Mouse (Mus musculus) layer of hippocampus, postnatal 14 days (tissue): ENCODE measurements around the gene Slc17a7. TPM values are rescaled to one million over a fixed set of nuclear protein-coding genes. Genes with fewer than 3 reads are reported as not detected.
"Not testable (repeated sequence)": the region's sequence is repeated elsewhere in the genome, so short reads cannot be mapped to it uniquely, and the experiment has no call there.

Experiments
- DNase-seq, 2 experiments: peaks; one replicate each; pipeline ENCODE4 v3.0.0; 2021 to 2022; ENCODE audit warnings: low spot score in 2 of 2, mixed read lengths in 1 of 2
- long read RNA-seq, 2 experiments: library from polyadenylated mRNA; stranded (forward); transcript quantifications; one replicate each; pipeline ENCODE4 v2.0.0; 2021
- total RNA-seq, 2 experiments: library from RNA; stranded (reverse); gene quantifications; 2 replicates each; pipeline ENCODE4 v1.2.3; 2021

Slc17a7 gene
- 1,000 to 10,000 TPM; 1,582 to 1,636 TPM for total RNA-seq
- long read RNA-seq, experiment 1, transcript Slc17a7-201 (12 exons, 2,915 nt) = major isoform, 895 of 1,105 reads
- long read RNA-seq, experiment 1, transcript Slc17a7-204 (10 exons, 2,722 nt) = minor isoform, 13 of 1,105 reads
- long read RNA-seq, experiment 1, partial matches to known transcripts = 139 of 1,105 reads
- long read RNA-seq, experiment 1, other reads (novel, unspliced or antisense) = 56 of 1,105 reads
- long read RNA-seq, experiment 2, transcript Slc17a7-201 (12 exons, 2,915 nt) = major isoform, 1,020 of 1,321 reads
- long read RNA-seq, experiment 2, transcript Slc17a7-204 (10 exons, 2,722 nt) = minor isoform, 18 of 1,321 reads
- long read RNA-seq, experiment 2, partial matches to known transcripts = 210 of 1,321 reads
- long read RNA-seq, experiment 2, other reads (novel, unspliced or antisense) = 72 of 1,321 reads

GRCm38 (mm10) chr7:45163735-45164490 is at the start of gene Slc17a7:
Gene Slc17a7 (plus strand): TSS chr7:45163949.
- DNase-seq = no peak

DNA sequence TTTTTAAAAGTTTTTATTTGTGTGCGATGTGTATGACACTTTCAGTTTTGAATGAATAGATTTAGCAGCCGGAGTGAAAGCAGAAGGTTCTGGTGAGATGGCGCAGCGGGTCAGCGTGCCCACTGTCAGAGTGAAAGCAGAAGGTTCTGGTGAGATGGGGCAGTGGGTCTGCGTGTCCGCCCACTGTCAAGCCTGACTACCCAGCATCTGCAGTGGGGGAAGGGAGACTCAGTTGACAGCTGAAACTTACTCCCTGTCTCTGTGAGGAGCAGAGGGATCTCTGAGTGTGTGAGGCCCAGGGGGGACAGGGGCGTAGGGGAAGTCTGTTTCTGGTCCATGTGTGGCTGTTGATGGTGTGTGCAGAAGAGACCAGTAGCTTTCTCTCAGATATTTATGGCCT is 46.2 kb upstream of the Slc17a7 start:
- DNase-seq = no peak

DNA sequence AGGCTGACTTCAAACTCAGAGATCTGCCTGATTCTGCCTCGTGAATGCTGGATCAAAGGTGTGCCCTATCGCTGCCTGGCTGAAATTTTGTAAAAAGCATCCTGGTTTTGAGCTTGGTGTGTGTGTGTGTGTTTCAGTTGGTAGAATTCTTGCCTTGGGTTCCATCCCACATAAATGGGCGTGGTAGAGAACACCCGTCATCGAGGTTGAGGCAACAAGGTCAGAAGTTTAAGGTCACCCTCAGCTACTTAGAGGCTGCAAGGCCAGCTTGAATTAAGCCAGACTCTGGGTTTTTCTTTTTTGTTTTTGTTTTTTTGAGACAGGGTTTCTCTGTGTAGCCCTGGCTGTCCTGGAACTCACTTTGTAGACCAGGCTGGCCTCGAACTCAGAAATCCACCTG is 45.4 kb upstream of the Slc17a7 start:
- no peak for DNase-seq

- DNase-seq = no peak
Measured at GRCm38 (mm10) chr7:45119780-45120709, 43.7 kb upstream of the Slc17a7 start.

DNA sequence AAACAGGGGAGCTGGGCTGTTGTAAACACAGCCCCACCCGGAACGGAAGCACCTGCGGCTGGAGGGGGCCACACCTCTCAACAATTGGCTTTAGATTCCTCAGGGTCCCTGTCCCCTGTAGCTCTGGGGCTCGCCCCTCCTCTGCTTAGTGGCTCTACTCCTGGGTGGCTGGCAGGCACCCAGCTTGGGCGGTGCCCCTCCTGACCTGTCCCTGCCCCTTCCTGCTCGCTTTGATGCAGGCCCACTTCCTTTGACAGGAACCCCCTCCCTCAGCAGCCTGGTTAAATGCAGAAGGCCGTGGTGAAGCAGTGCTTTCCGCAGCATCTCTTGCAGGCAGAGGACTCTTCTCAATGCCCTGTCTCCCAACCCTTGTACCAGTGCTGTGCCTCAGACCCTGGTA is 42.3 kb upstream of the Slc17a7 start:
- DNase-seq = no peak

GRCm38 (mm10) chr7:45121966-45122365 is 41.8 kb upstream of the Slc17a7 start:
- no peak for DNase-seq

DNA sequence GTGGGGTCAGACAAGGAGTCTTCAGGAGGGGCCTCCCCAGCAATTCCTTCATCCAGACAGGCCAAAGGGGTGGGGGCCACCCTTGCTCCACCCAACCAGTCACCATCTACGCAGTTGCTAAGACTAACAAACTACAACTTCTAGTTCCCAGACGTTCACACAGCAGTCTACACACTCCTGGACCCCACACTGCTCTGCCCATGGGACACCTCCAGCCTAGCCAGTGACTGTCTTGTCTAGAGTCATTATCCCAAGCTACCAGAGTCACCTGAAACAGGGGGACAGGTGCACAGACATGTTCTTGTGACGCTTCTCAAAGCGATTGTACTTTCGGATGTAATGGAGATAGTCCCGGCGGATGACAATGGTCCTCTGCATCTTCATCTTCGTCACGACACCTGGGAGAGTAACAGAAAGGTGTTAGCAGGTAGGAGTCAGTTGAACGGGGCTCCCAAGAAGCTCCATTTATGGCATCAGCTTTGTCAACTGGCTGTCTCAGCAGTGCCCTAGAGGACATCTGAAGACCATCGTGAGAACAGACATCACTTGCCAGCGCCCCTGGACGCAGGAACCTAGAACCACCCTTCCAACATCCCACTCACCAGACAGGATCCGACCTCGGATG is 41.1 kb upstream of the Slc17a7 start:
- no peak for DNase-seq

GRCm38 (mm10) chr7:45123186-45123570 is 40.6 kb upstream of the Slc17a7 start:
- no peak for DNase-seq

- peak; percentile 98 to 99 for DNase-seq
Measured at GRCm38 (mm10) chr7:45124224-45125143, 39.3 kb upstream of the Slc17a7 start, which contains the start of gene Rps11. Gene Rps11 (minus strand): TSS chr7:45124439.

DNA sequence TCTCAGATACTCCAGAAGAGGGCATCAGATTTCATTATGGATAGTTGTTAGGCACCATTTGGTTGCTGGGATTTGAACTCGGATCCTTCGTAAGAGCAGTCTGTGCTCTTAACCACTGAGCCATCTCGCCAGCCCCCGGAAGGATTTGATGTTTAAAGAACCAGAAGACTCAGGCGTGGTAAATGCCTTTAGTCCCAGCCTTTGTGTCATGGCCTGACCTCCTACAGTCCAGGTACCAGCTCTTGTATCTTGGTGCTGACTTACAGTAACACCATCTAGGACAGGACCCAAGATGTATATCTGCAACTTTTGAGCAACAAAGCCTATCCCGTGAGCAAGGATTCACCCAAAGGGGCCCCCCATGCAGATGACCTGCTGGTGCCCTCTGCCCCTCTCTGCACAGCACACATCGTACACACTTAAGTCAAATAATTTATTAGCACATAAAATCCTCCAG is 38.6 kb upstream of the Slc17a7 start:
- DNase-seq = no peak

GRCm38 (mm10) chr7:45125649-45126048 is 38.1 kb upstream of the Slc17a7 start:
- not testable (repeated sequence) for DNase-seq

GRCm38 (mm10) chr7:45126147-45126843 is 37.5 kb upstream of the Slc17a7 start:
- no peak for DNase-seq

DNA sequence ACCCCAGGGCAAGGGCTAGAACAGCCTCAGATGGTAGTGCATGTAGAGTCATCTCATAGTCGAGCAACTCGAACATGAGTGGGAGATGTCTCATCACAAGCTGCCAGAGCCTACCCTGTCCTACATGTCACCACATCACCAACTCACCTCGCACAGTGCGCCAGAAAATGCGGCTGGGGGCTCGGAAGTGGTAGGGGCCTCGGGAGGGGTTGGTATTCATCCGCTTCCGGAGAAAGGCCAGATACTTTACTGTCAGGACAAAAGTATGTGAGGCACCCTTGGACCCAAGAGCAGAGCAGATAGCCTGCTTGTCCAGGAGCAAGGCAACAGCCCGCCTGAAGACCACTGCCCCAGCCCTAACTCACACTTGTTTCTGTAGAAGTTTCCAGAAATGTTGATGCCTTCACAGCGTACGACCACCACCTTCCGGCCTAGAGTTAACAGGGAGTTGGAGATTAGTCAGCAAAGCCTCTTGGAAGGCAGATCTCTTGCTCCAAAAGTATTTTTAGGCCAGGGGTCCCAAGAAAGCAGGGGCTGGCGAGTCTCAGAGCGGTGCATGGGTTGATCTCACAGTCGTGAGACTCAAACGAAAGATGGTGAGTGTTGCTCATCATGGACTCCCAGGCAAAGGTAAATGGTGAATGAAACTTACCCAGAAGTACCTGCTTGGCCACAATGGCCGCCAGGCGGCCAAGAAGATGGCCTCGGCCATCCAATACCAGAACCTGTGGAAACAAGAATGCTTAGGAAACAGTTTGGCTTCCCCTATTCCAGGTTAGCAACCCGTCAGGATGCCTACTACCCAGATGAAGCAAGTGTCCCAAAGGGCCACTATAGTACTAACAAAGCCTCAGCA is 36.7 kb upstream of the Slc17a7 start:
- DNase-seq = no peak

DNA sequence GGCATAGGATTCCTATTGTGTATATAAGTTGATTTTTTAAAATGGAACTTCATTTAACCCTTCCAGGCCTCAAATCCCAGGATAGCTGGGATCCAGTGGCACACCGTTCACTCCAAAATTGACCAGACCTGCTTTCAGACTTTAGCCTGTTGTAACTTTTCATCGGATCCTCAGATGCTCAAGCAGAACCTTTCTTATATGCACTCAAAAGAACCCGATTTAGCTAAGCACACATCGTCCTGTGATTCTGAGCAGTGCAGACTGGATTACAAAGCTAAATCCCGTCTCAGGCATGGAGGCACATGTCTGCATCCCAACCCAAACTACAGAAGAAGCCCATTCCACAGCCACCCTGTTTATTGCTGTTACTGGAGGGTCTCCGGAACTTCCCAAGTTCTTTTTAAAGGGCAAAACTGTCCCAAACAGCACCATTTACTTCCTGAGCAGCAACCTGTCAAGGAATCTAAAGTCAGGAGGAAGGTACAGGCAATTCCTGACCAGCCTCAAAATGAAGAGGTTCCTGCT is 36.0 kb upstream of the Slc17a7 start:
- no peak for DNase-seq

DNA sequence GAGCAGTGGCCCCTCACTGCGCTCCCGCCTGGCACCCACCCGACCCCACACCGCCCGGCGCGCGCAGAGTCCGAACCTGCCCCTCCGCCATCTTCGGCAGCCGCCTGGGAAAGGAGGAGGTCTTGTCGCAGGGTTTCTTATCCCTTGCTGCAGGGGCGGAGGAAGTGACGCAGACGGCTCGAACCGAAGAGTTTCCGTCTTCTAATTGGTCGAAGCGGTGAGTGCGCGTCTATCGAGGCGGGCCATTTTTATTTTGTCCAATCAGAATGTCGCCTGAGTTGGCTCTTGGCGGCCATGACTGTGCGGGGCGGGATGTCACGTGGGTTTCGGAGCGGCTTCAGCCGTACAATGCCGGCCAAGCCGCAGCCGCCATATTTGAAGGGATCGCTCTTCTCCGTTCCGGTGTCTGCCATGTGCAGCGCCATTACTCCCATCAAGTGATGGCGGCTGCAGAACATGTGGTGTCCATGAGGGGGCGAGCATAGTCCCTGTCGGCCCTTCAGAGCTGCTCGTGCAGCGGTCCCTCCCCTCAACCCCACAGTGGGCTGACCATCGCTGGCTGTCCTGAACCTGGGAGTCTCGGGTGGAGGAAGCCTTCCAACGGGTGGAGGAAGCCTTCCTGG is 35.0 kb upstream of the Slc17a7 start, which contains the start of gene Rpl13a:
Rpl13a (minus strand) TSS at position 138 of the 623 bp plus-strand sequence.
- DNase-seq = peak; percentile 99 to 100

DNA sequence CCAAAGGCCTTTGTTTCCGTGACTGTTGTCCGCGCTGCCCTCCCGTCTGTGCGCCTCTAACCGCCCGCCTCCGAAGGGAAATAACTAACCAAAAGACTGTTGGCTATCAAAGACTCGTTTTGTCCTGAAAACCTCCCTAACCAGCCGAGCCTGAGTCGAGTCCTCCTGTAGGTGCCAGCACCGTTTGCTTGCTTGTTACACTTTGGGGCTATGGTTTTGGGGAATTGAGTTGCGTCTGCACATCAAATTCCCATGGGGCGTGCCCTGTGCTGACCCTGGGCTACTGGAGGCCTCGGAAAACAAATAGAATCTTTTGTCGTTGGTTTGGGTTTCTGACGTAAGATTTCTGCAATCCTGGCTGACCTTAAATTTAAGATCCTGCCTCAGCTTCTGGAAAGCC is 34.4 kb upstream of the Slc17a7 start:
- no peak for DNase-seq
